Mouse (Mus musculus) C2C12 (cell line): Measurements from ENCODE around the gene Elovl1.

Experiments
- CTCF ChIP-seq: IDR thresholded peaks from one replicate; pipeline ENCODE4 v1.5.1; 2011; ENCODE audit not compliant: control insufficient read depth, insufficient read depth, insufficient read length
- MAX ChIP-seq: IDR thresholded peaks from one replicate; pipeline ENCODE4 v1.6.1; 2011; ENCODE audit warnings: mild to moderate bottlenecking, control low read depth
- USF1 ChIP-seq: IDR thresholded peaks from one replicate; pipeline ENCODE4 v1.6.1; 2011; ENCODE audit warnings: low read depth, mild to moderate bottlenecking, control low read depth, moderate library complexity

DNA sequence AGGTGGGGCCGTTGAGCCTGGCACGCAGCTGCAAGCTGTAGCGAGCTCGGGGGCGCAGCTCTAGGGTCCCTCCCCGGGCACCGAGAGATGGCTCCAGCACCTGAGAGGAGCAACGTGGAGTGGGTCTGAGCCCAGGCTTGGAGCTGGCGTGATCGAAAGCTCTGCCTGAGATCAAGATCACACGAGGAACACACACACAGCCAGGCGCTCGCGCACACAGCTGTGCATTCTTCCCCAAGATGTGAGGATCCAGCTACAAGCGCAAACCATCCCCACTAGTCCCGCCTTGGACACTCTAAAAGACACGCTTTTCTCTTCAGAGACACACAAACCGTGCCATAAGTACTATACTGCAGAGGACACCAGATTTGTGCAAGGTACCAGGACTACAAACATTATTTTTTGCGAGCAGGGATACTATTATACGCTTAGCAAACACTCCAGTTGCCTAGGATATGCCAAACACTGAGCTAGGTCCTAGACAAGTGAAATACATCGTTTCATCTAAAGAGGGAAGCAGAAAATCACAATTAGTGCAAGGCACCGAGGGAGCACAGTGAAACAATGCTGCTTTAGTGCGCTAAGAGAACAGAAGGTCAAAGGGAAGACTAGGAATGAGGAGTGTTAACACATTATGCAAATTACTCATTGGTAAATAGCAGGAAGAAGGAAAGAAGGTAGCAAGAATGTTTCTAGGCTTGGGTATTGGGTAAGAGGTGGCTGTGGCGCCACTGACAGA lies 18.7 kb downstream of the Elovl1 start:
- TF ChIP-seq CTCF: no peak
- TF ChIP-seq USF1: no peak
- TF ChIP-seq MAX: no peak
